Mouse (Mus musculus): Measurements from ENCODE around the gene Cpeb3.

DNA sequence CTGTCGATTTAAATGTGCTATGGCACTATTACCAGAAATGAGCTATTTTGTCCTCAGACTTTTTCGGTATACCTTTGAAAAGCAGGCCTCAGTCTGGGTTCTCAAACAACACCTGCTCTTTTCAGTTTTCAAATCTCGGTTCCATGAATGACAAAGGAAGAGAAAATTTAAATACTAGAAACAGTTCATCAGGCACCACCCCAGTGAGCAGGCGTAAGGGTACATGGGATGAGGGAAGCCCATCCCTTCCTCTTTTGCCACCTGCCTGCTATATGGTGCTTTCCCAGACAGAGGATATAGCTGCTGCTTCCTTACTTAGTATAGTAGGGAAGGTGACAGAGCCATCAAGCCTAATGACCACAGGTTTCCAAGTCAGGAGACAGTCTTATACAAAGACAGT is 74.7 kb downstream of the Cpeb3 start:
- no peak for TF ChIP-seq CTCF (IDR thresholded peaks at IDR 0.05; ENCODE audit: borderline replicate concordance, control insufficient read depth, extremely low read depth, insufficient read depth, low read length, poor library complexity)
- TF ChIP-seq POLR2A (IDR thresholded peaks at IDR 0.05; ENCODE audit: control insufficient read depth, extremely low read depth, insufficient read depth, low read length, poor library complexity), result no peak
